Mouse (Mus musculus) testis, adult 2 months (tissue): ENCODE data around the gene Eif2b4.

Source experiments
- CTCF ChIP-seq: fragments of 200-500 bp; IDR thresholded peaks from 2 replicates; pipeline ENCODE4 v1.5.1; 2012; ENCODE audit warnings: low read depth, mild to moderate bottlenecking, inconsistent platforms, low read length, moderate library complexity; ENCODE audit not compliant: control insufficient read depth, insufficient read depth, insufficient replicate concordance
- POLR2A ChIP-seq: fragments of 200-500 bp; IDR thresholded peaks from 2 replicates; pipeline ENCODE4 v1.6.1; 2012; ENCODE audit warnings: low read depth, mild to moderate bottlenecking, inconsistent platforms, low read length, moderate library complexity; ENCODE audit not compliant: control insufficient read depth

DNA sequence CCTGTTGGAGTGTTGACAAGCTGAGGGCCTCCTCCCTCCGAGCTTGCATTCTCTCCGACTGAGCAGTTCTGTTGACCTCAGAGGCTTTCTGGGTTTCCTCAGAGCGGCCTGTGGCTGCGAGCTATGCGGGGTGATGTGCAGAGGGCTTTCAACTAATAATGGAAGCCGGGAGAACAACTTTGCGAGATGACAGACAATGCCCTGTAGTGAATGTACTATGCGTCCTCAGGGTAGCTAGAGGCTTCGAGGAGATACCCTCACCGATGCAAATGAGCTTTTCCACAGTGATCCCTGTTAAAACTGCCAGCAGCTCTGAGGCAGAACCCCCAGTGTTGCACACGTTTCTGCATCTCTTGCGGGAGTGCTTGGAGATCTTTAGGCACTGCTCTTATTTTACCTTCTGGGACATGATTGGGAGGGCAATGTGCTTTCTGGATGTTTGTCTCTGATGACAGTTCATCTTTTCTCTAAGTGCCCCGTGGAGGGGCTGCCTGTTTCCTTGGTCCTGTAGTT, 48.3 kb upstream of the Eif2b4 start:
- TF ChIP-seq CTCF (no peak), POLR2A (no peak)
